Mouse (Mus musculus) lung, embryonic 15.5 days (tissue): ENCODE results near the gene Fam234b. TPM values are rescaled to one million over a fixed set of nuclear protein-coding genes. Genes with fewer than 3 reads are reported as not detected.

Source experiments
- ATAC-seq: fragments of 200-750 bp; cut with Nextera tagmentation; 2 replicates; pipeline ENCODE4 v1.8.0; 2017; ENCODE audit warnings: moderate number of reproducible peaks, borderline replicate concordance; ENCODE audit not compliant: low FRiP score, low TSS enrichment; ENCODE audit errors: extremely low read depth
- H3K27ac ChIP-seq: fragments of 300-500 bp; sonication (generic); 2 replicates; pipeline ENCODE4 v1.5.1; 2015; ENCODE audit warnings: moderate library complexity, mild to moderate bottlenecking, inconsistent platforms
- H3K27me3 ChIP-seq: fragments of 300-500 bp; sonication (generic); 2 replicates; pipeline ENCODE4 v1.6.1; 2015; ENCODE audit warnings: inconsistent platforms
- H3K36me3 ChIP-seq: fragments of 300-500 bp; sonication (generic); 2 replicates; pipeline ENCODE4 v1.6.1; 2015; ENCODE audit warnings: inconsistent platforms
- H3K4me1 ChIP-seq: fragments of 300-500 bp; sonication (generic); 2 replicates; pipeline ENCODE4 v1.6.1; 2015; ENCODE audit warnings: inconsistent platforms
- H3K4me2 ChIP-seq: fragments of 300-500 bp; sonication (generic); 2 replicates; pipeline ENCODE4 v1.6.1; 2015; ENCODE audit warnings: inconsistent platforms, mild to moderate bottlenecking, moderate library complexity
- H3K4me3 ChIP-seq: fragments of 300-500 bp; sonication (generic); 2 replicates; pipeline ENCODE4 v1.5.1; 2015; ENCODE audit warnings: mild to moderate bottlenecking, inconsistent platforms
- H3K9ac ChIP-seq: fragments of 300-500 bp; sonication (generic); 2 replicates; pipeline ENCODE4 v1.6.1; 2015; ENCODE audit warnings: inconsistent platforms
- H3K9me3 ChIP-seq: fragments of 300-500 bp; sonication (generic); 2 replicates; pipeline ENCODE4 v1.6.1; 2016; ENCODE audit warnings: inconsistent platforms
- WGBS: fragments of 180-500 bp; shearing (Covaris S2); methylation state at CpG from one replicate; pipeline ENCODE4 v1.1.7; 2015; 5-methylcytosine and 5-hydroxymethylcytosine counted together
- polyA plus RNA-seq: library from polyadenylated mRNA; unstranded; fragments of >200 nt; fragmentation: Nextera tagmentation; extraction: Ambion mirVana; gene quantifications from 2 replicates; pipeline ENCODE4 v1.2.1, GENCODE M21; 2015

Fam234b gene
- polyA plus RNA-seq, 1 experiment from 2014 or later: 23.3 TPM

- H3K36me3 ChIP-seq: no peaks in the 10 kb centered on the region
- H3K9me3 ChIP-seq: no peaks in the 10 kb centered on the region
- H3K4me2 ChIP-seq: peak overlapping the region; percentile 47
- H3K27me3 ChIP-seq: no peaks in the 10 kb centered on the region
- peaks cover 34% of the 10 kb centered on the region for H3K4me1 ChIP-seq
- ATAC-seq: peak; percentile 71
- peak overlapping the region; percentile 75 for H3K27ac ChIP-seq
- H3K9ac ChIP-seq: no peak overlapping the region
- no peak overlapping the region for H3K4me3 ChIP-seq
- 8% methylated on average over 16 of the region's 16 CpGs for WGBS
Measured at GRCm38 (mm10) chr6:135252728-135253077, 54.9 kb downstream of the Fam234b start.

- H3K27ac ChIP-seq: peak within 1 kb of the TSS; percentile 75
- ATAC-seq: no peak
- H3K4me1 ChIP-seq: peaks cover 34% of the 10 kb centered on the region
- H3K9me3 ChIP-seq: no peaks in the 10 kb centered on the region
- H3K4me3 ChIP-seq: no peak within 1 kb of the TSS
- H3K36me3 ChIP-seq: no peaks in the 10 kb centered on the region
- WGBS: 80% methylated on average over 7 of the region's 7 CpGs
- H3K27me3 ChIP-seq: no peaks in the 10 kb centered on the region
- no peak within 1 kb of the TSS for H3K9ac ChIP-seq
- no peak within 1 kb of the TSS for H3K4me2 ChIP-seq
Measured at GRCm38 (mm10) chr6:135254153-135254552, 56.4 kb downstream of the Fam234b start, which contains the start of gene Gsg1. Gsg1 (minus strand) TSS chr6:135254351.

- Histone ChIP-seq H3K4me3 (no peak overlapping the region), H3K4me1 (peaks cover 8% of the 10 kb centered on the region; the same call in 1 of the 2 replicates), H3K4me2 (no peak overlapping the region), H3K36me3 (no peaks in the 10 kb centered on the region), H3K9ac (no peak overlapping the region), H3K9me3 (peaks cover 3% of the 10 kb centered on the region; the same call in 1 of the 2 replicates), H3K27ac (no peak overlapping the region), H3K27me3 (no peaks in the 10 kb centered on the region)
- 71% methylated on average over 6 of the region's 6 CpGs for WGBS
- ATAC-seq: no peak
Measured at GRCm38 (mm10) chr6:135260435-135260834, 62.7 kb downstream of the Fam234b start.

GRCm38 (mm10) chr6:135261124-135261523 lies 63.3 kb downstream of the Fam234b start:
- Histone ChIP-seq H3K4me1 (peaks cover 8% of the 10 kb centered on the region; the same call in 1 of the 2 replicates), H3K36me3 (no peaks in the 10 kb centered on the region), H3K9ac (no peak overlapping the region), H3K27me3 (no peaks in the 10 kb centered on the region), H3K9me3 (peaks cover 3% of the 10 kb centered on the region; the same call in 1 of the 2 replicates), H3K4me3 (no peak overlapping the region), H3K4me2 (no peak overlapping the region), H3K27ac (no peak overlapping the region)
- no peak for ATAC-seq
- 91% methylated on average over 9 of the region's 9 CpGs for WGBS

- Histone ChIP-seq H3K4me2 (no peak overlapping the region), H3K9me3 (peaks cover 3% of the 10 kb centered on the region; the same call in 1 of the 2 replicates), H3K9ac (no peak overlapping the region), H3K27ac (no peak overlapping the region), H3K27me3 (no peaks in the 10 kb centered on the region), H3K36me3 (no peaks in the 10 kb centered on the region), H3K4me3 (no peak overlapping the region), H3K4me1 (peaks cover 8% of the 10 kb centered on the region; the same call in 1 of the 2 replicates)
- WGBS: 68% methylated on average over 2 of the region's 2 CpGs
- no peak for ATAC-seq
Measured at GRCm38 (mm10) chr6:135262565-135262964, 64.8 kb downstream of the Fam234b start.

GRCm38 (mm10) chr6:135264136-135264535 lies 66.4 kb downstream of the Fam234b start:
- WGBS: 94% methylated on average over 6 of the region's 6 CpGs
- Histone ChIP-seq H3K9me3 (peaks cover 3% of the 10 kb centered on the region; the same call in 1 of the 2 replicates), H3K9ac (no peak overlapping the region), H3K36me3 (no peaks in the 10 kb centered on the region), H3K4me1 (peaks cover 8% of the 10 kb centered on the region; the same call in 1 of the 2 replicates), H3K27me3 (no peaks in the 10 kb centered on the region), H3K27ac (no peak overlapping the region), H3K4me3 (no peak overlapping the region), H3K4me2 (no peak overlapping the region)
- ATAC-seq: no peak

GRCm38 (mm10) chr6:135266056-135266455 lies 68.3 kb downstream of the Fam234b start:
- H3K4me2 ChIP-seq: no peak overlapping the region
- no peak overlapping the region for H3K27ac ChIP-seq
- H3K4me1 ChIP-seq: peaks cover 18% of the 10 kb centered on the region
- H3K9ac ChIP-seq: no peak overlapping the region
- peaks cover 3% of the 10 kb centered on the region; the same call in 1 of the 2 replicates for H3K9me3 ChIP-seq
- H3K36me3 ChIP-seq: no peaks in the 10 kb centered on the region
- no peak overlapping the region for H3K4me3 ChIP-seq
- no peaks in the 10 kb centered on the region; the same call in 1 of the 2 replicates for H3K27me3 ChIP-seq
- WGBS: 94% methylated on average over 1 of the region's 1 CpGs
- ATAC-seq: no peak

GRCm38 (mm10) chr6:135267221-135267620 lies 69.4 kb downstream of the Fam234b start:
- Histone ChIP-seq H3K27ac (no peak overlapping the region), H3K4me1 (peaks cover 25% of the 10 kb centered on the region), H3K36me3 (no peaks in the 10 kb centered on the region), H3K9ac (no peak overlapping the region), H3K4me2 (no peak overlapping the region), H3K27me3 (no peaks in the 10 kb centered on the region; the same call in 1 of the 2 replicates), H3K4me3 (no peak overlapping the region), H3K9me3 (peaks cover 3% of the 10 kb centered on the region; the same call in 1 of the 2 replicates)
- no peak for ATAC-seq
- WGBS: 75% methylated on average over 3 of the region's 3 CpGs

GRCm38 (mm10) chr6:135268392-135268791 lies 70.6 kb downstream of the Fam234b start:
- no peak overlapping the region for H3K9ac ChIP-seq
- no peak overlapping the region for H3K4me3 ChIP-seq
- H3K4me1 ChIP-seq: peaks cover 20% of the 10 kb centered on the region
- no peak overlapping the region for H3K4me2 ChIP-seq
- H3K36me3 ChIP-seq: no peaks in the 10 kb centered on the region
- H3K9me3 ChIP-seq: peaks cover 3% of the 10 kb centered on the region; the same call in 1 of the 2 replicates
- ATAC-seq: no peak
- H3K27ac ChIP-seq: no peak overlapping the region
- H3K27me3 ChIP-seq: no peaks in the 10 kb centered on the region; the same call in 1 of the 2 replicates

GRCm38 (mm10) chr6:135269626-135270025 lies 71.8 kb downstream of the Fam234b start:
- H3K4me3 ChIP-seq: no peak overlapping the region
- no peak overlapping the region for H3K9ac ChIP-seq
- H3K27ac ChIP-seq: no peak overlapping the region; the same call in 1 of the 2 replicates
- no peaks in the 10 kb centered on the region for H3K36me3 ChIP-seq
- 55% methylated on average over 6 of the region's 6 CpGs for WGBS
- H3K27me3 ChIP-seq: no peaks in the 10 kb centered on the region; the same call in 1 of the 2 replicates
- H3K9me3 ChIP-seq: no peaks in the 10 kb centered on the region
- peaks cover 18% of the 10 kb centered on the region for H3K4me1 ChIP-seq
- ATAC-seq: no peak
- no peak overlapping the region for H3K4me2 ChIP-seq

- Histone ChIP-seq H3K4me2 (no peak overlapping the region), H3K27ac (no peak overlapping the region), H3K4me1 (peaks cover 29% of the 10 kb centered on the region), H3K36me3 (no peaks in the 10 kb centered on the region), H3K27me3 (no peaks in the 10 kb centered on the region; the same call in 1 of the 2 replicates), H3K4me3 (no peak overlapping the region), H3K9ac (no peak overlapping the region), H3K9me3 (no peaks in the 10 kb centered on the region)
- peak; percentile 58; the same call in 1 of the 2 replicates for ATAC-seq
- WGBS: 47% methylated on average over 2 of the region's 2 CpGs
Measured at GRCm38 (mm10) chr6:135271761-135272160, 74.0 kb downstream of the Fam234b start.

- Histone ChIP-seq H3K9ac (no peak overlapping the region), H3K27ac (no peak overlapping the region), H3K36me3 (no peaks in the 10 kb centered on the region), H3K4me1 (peaks cover 33% of the 10 kb centered on the region), H3K4me2 (no peak overlapping the region), H3K4me3 (no peak overlapping the region), H3K27me3 (no peaks in the 10 kb centered on the region; the same call in 1 of the 2 replicates), H3K9me3 (no peaks in the 10 kb centered on the region)
- WGBS: 80% methylated on average over 6 of the region's 6 CpGs
- no peak for ATAC-seq
Measured at GRCm38 (mm10) chr6:135273066-135273465, 75.3 kb downstream of the Fam234b start.
